Comparison of ENCODE assay signal across 15 mouse cellular contexts in the genomic region with DNA sequence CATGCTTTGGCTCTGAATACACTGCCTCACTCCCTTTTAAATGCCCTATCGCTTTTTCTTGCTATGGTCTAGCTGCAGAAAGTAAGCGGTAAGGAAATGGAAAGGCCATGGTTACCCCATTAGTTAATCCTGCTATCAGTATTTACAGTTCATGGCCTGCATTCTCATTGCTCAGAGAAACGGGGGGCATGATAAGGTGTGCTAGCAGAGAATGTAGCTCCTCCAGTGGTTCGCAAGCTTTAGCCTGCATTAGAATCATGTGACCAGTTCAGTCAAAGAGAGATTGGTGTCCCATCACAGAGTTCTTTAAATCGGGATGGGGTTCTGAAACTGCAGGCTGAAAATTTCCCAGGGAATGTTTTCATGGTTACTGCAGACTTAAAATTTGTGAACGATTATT. TPM values are rescaled to one million over a fixed set of nuclear protein-coding genes. Genes with fewer than 3 reads are reported as not detected.
"Had no signal": no experiment of that assay in that cellular context is flagged by ENCODE, and none has a peak within 500 bp of the region (broad histone marks: within the 10 kb centered on the region; RNA-seq: fewer than 3 reads in every experiment).

No protein-coding gene starts in this region.

- H3K27ac ChIP-seq: intestine, embryonic 15.5 days; kidney, embryonic 15.5 days; left cerebral cortex, adult 2 months; liver, embryonic 13.5 days; macrophage; neural tube, embryonic 12.5 days; neural tube, embryonic 15.5 days had no signal

- DNase-seq: kidney, adult 11 months; kidney, adult 8-10 months; kidney, postnatal 10 days; kidney, postnatal 36 days; layer of hippocampus, postnatal 36 days; liver, embryonic 13.5 days; lung, adult 2 months; thymus, postnatal 25 days had no signal

- H3K36me3 ChIP-seq: intestine, embryonic 15.5 days; kidney, embryonic 15.5 days; liver, embryonic 13.5 days; neural tube, embryonic 12.5 days; neural tube, embryonic 15.5 days had no signal

- ATAC-seq: intestine, embryonic 15.5 days had no signal

- H3K27me3 ChIP-seq: intestine, embryonic 15.5 days; kidney, embryonic 15.5 days; liver, embryonic 13.5 days; neural tube, embryonic 12.5 days; neural tube, embryonic 15.5 days had no signal

- H3K4me1 ChIP-seq: intestine, embryonic 15.5 days; kidney, embryonic 15.5 days; liver, embryonic 13.5 days; neural tube, embryonic 12.5 days; neural tube, embryonic 15.5 days had no signal

- H3K4me2 ChIP-seq: intestine, embryonic 15.5 days; kidney, embryonic 15.5 days; liver, embryonic 13.5 days; neural tube, embryonic 12.5 days; neural tube, embryonic 15.5 days had no signal

- H3K9me3 ChIP-seq: intestine, embryonic 15.5 days; kidney, embryonic 15.5 days; liver, embryonic 13.5 days; neural tube, embryonic 12.5 days; neural tube, embryonic 15.5 days had no signal

- H3K4me3 ChIP-seq: intestine, embryonic 15.5 days; kidney, embryonic 15.5 days; left cerebral cortex, adult 2 months; liver, embryonic 13.5 days; neural tube, embryonic 12.5 days; neural tube, embryonic 15.5 days had no signal

- H3K9ac ChIP-seq: intestine, embryonic 15.5 days; kidney, embryonic 15.5 days; liver, embryonic 13.5 days; neural tube, embryonic 12.5 days; neural tube, embryonic 15.5 days had no signal

RNA-seq across cellular contexts. Expression of a gene that starts 44.6 kb away (rescaled TPM):
- total RNA-seq: layer of hippocampus, postnatal 36 days; megakaryocyte, adult 5-6 weeks had no signal
